Mouse (Mus musculus) forebrain, embryonic 16.5 days (tissue): ENCODE measurements around the gene Micall1. TPM values are rescaled to one million over a fixed set of nuclear protein-coding genes. Genes with fewer than 3 reads are reported as not detected.
A peak's percentile ranks its signal among the peaks of the same experiment; 100 is the strongest.

Experiments
- ATAC-seq: fragments of 200-750 bp; cut with Nextera tagmentation; 2 replicates; pipeline ENCODE4 v1.8.0; 2017; ENCODE audit warnings: mild to moderate bottlenecking, moderate library complexity
- H3K27ac ChIP-seq: fragments of 300-500 bp; sonication (generic); 2 replicates; pipeline ENCODE4 v1.5.1; 2014; ENCODE audit warnings: low read length, control low read depth
- H3K27me3 ChIP-seq: fragments of 300-500 bp; sonication (generic); replicated peaks from 2 replicates; pipeline ENCODE4 v1.6.1; 2014; ENCODE audit warnings: low read length; ENCODE audit not compliant: control insufficient read depth, insufficient read depth
- H3K36me3 ChIP-seq: fragments of 300-500 bp; sonication (generic); 2 replicates; pipeline ENCODE4 v1.6.1; 2014; ENCODE audit not compliant: control insufficient read depth, insufficient read depth
- H3K4me1 ChIP-seq: fragments of 300-500 bp; sonication (generic); replicated peaks from 2 replicates; pipeline ENCODE4 v1.6.1; 2014; ENCODE audit warnings: low read length; ENCODE audit not compliant: control insufficient read depth, insufficient read depth
- H3K4me2 ChIP-seq: fragments of 300-500 bp; sonication (generic); 2 replicates; pipeline ENCODE4 v1.6.1; 2014; ENCODE audit warnings: mild to moderate bottlenecking, low read length, control low read depth
- H3K4me3 ChIP-seq: fragments of 300-500 bp; sonication (generic); replicated peaks from 2 replicates; pipeline ENCODE4 v1.5.1; 2014; ENCODE audit warnings: mild to moderate bottlenecking, low read length, control low read depth
- H3K9ac ChIP-seq: fragments of 300-500 bp; sonication (generic); replicated peaks from 2 replicates; pipeline ENCODE4 v1.6.1; 2014; ENCODE audit warnings: low read depth, low read length, control low read depth
- H3K9me3 ChIP-seq: fragments of 300-500 bp; sonication (generic); 2 replicates; pipeline ENCODE4 v1.6.1; 2016; ENCODE audit warnings: low read length; ENCODE audit not compliant: control insufficient read depth
- WGBS: fragments of 180-500 bp; shearing (Covaris S2); extraction: QIAGEN DNeasy Blood & Tissue Kit; methylation state at CpG from one replicate; pipeline ENCODE4 v1.1.7; 2014; 5-methylcytosine and 5-hydroxymethylcytosine counted together
- polyA plus RNA-seq: library from polyadenylated mRNA; unstranded; fragments of >200 nt; fragmentation: Nextera tagmentation; extraction: Ambion mirVana; gene quantifications from 2 replicates; pipeline ENCODE4 v1.2.1, GENCODE M21; 2015

Micall1 gene
- 8.2 and 10.0 TPM in 2 replicates for polyA plus RNA-seq

DNA sequence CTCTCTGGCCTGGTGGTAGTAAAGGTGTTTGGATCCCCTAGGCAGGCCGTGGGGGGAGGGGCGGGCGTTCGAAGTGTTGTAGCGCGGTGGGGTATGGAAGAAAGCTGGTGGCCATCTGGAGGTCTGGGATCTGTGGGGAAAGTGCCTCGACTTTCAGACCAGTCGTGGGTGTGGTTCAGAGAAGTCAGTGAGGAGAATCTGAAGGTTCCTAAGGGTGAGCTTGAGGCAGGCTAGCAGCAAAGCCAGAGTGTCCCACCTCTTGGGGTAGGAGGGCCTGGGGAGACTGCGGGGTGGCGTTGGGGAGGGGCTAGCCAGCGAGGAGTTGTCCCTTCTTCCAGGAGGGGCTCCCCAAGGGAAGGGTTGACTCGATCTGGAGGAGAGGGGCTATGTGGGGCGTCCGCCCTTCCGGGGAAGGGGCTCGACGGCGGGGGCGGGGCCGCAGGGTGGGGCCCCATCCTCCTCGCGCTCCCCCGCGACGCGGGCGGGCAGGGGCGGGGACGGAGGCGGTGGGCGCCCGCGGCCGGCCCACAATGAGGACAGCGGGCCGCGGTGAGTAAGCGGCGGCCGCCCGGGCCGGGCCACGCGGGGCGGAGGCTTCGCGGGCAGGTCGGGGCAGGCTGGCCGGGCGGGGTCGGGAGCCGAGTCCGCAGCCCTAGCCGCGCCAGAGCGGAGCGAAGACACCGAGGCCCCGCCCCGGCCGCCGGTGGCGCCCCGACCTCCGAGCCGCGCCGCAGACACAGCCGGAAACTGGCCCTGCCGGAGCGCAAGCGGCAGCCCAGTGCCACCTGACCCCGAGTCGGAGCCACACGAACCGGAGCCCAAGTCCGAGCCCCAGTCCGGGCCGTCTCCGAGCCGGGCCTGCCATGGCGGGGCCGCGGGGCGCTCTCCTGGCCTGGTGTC, at the start of gene Micall1:
Gene Micall1 (plus strand): TSS at position 478 of the 900 bp plus-strand sequence.
- Histone ChIP-seq H3K4me1 (peaks cover 28% of the 10 kb centered on the region), H3K27ac (0 out of 2 replicates have a peak within 1 kb of the TSS, but pooled peaks have one; percentile 39), H3K9me3 (no peaks in the 10 kb centered on the region), H3K9ac (peak within 1 kb of the TSS; percentile 91), H3K36me3 (no peaks in the 10 kb centered on the region), H3K4me3 (peak within 1 kb of the TSS; percentile 87), H3K4me2 (peak within 1 kb of the TSS; percentile 96), H3K27me3 (no peaks in the 10 kb centered on the region)
- WGBS: under 1% methylated on average over 51 of the region's 85 CpGs
- ATAC-seq: peak; percentile 68

DNA sequence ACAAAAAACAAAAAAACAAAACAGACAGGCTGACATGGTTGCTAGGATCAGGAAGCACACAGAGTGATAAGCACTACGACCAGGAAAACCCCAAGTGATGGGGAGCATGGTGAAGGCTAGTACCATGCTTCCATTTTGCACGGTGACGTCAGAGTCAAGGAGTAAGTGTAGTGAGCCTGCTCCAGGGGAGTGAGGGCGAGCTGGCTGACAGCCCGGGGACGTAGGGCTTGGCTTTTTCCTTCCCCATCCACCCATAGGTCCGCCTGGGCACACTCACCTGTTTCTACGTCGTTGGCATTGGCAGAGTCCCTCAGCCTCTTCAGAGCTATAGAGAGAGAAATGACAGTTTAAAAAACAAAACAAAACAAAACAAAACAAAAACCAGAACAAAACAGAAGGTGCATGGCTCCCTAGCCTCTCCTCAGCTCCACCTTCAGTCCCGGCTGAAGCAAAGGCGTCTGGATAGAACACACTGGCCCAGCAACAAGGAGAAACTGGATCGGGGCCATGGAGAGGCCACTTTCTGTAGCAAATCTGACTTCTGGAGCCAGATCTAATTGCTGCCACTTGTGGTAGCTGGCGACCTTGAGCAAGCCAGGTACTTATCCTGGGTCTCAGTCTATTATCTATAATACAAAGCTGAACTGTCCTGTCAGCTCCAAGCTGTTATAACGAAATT, 47.7 kb upstream of the Micall1 start:
- Histone ChIP-seq H3K4me1 (peaks cover 16% of the 10 kb centered on the region), H3K4me3 (no peak overlapping the region), H3K9me3 (no peaks in the 10 kb centered on the region), H3K36me3 (peaks cover 16% of the 10 kb centered on the region), H3K27ac (no peak overlapping the region), H3K27me3 (no peaks in the 10 kb centered on the region), H3K4me2 (no peak overlapping the region), H3K9ac (no peak overlapping the region)
- 81% methylated on average over 14 of the region's 14 CpGs for WGBS
- no peak for ATAC-seq

DNA sequence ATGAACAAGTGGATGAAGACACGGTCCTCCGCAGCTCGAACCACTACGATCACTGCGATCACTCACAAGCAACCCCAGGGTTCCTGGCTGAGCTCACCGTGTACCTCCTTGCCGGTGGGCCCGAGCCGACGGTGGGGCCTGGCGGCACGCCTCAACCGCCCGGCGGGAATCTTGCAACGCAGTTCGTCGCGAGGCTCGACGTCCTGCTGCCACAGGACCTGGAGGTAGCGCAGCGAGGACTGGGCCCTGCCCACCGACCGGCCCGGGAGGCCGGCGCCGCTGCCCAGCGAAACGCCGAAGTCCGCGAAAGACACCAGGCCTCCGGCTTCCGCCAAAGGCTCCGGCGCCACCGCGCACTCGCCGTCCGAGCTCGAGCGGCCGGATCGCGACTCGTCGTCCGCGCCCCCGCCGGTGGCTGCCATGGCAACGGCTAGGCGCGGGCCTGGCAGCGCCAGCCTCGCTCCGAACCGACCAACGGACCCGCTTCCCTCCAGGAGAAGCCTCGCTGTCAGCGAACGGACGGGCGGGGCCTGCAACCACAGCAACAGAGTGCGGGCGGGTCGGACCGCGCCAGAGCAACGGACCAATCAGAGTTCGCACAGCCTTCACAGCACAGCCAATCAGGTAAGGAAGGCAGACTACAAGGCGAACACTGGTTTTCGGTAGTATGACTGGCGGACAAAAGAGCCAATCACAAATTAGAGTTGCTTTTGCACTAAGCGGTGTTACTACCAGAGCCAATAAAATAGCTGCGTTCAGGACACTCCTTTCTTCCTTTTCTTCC, 46.1 kb upstream of the Micall1 start, which contains the start of gene Ankrd54:
Gene Ankrd54 (minus strand): TSS at position 518 of the 784 bp plus-strand sequence.
- Histone ChIP-seq H3K4me2 (peak within 1 kb of the TSS; percentile 82), H3K9ac (peak within 1 kb of the TSS; percentile 87), H3K36me3 (peaks cover 11% of the 10 kb centered on the region), H3K27ac (peak within 1 kb of the TSS; percentile 70), H3K4me1 (peaks cover 16% of the 10 kb centered on the region), H3K27me3 (no peaks in the 10 kb centered on the region), H3K9me3 (no peaks in the 10 kb centered on the region), H3K4me3 (peak within 1 kb of the TSS; percentile 89)
- under 1% methylated on average over 80 of the region's 80 CpGs for WGBS
- ATAC-seq: peak; percentile 100

DNA sequence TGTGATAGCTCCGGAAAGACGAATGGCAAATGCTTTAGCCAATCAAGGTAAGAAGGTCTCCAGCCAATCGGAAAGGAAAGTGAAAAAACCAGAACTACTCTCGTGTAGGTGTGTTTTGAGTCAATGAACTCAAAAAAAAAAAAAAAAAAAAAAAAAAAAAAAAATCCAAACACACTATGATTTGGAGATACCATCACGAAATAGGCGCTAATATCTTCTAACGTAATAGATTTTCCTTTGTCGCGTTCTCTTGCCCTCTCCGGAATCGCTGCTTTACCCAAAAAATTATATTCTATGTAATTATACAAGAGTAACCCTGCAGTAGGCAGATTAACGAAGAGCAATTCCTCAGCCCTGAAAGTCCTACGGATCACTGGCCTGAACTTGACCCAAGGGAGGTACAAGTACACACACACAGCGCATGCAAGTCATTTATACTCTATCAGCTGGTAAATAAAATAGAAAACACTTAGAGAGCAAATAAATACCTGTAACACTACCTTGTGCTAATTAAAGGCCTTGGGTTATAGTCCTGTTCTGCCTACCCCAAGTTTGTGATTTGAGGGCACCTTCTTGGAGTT, 45.4 kb upstream of the Micall1 start:
- Histone ChIP-seq H3K27me3 (no peaks in the 10 kb centered on the region; the same call in 1 of the 2 replicates), H3K4me2 (peak overlapping the region; percentile 55), H3K9me3 (no peaks in the 10 kb centered on the region), H3K27ac (peak overlapping the region; percentile 5; the same call in 1 of the 2 replicates), H3K4me1 (peaks cover 16% of the 10 kb centered on the region), H3K4me3 (peak overlapping the region; percentile 36), H3K36me3 (peaks cover 11% of the 10 kb centered on the region), H3K9ac (peak overlapping the region; percentile 14; the same call in 1 of the 2 replicates)
- no peak for ATAC-seq
- WGBS: 9% methylated on average over 14 of the region's 14 CpGs

DNA sequence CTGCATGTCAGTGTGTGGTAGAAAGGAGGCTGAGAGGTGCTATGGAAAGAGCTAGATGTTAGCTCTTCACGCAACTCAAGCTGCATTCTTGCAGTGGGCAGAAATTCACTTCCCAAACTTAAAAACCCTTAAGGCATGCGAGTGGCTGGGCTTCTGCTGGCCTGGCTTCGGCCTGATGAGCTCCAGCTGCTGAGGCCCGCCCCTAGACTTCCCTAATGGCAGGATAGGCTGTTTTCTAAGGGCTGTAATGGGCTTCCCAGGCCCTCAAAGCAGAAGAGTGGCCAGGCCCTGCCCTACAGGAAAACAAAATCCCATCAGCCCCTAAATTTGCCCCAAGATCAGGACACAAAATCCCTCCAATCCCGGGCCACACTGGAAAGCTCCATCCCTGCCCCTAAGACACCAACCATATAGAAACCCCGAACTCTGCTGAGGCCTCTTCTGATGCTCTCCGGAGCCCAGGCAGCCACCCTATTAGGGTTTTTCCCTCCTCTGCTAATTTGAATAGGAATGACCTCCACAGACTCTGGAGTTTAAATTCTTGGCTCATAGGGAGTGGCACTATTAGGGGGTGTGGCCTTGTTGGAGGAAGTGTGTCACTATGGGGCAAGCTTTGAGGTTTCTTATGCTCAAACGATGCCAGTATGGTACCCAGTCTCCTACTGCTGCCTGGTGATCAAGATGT, 43.5 kb upstream of the Micall1 start:
- ATAC-seq: no peak
- no peak overlapping the region for H3K4me3 ChIP-seq
- no peak overlapping the region for H3K27ac ChIP-seq
- H3K4me2 ChIP-seq: no peak overlapping the region
- no peaks in the 10 kb centered on the region for H3K9me3 ChIP-seq
- 69% methylated on average over 8 of the region's 8 CpGs for WGBS
- H3K36me3 ChIP-seq: no peaks in the 10 kb centered on the region
- H3K27me3 ChIP-seq: no peaks in the 10 kb centered on the region; the same call in 1 of the 2 replicates
- H3K9ac ChIP-seq: no peak overlapping the region
- peaks cover 16% of the 10 kb centered on the region for H3K4me1 ChIP-seq

DNA sequence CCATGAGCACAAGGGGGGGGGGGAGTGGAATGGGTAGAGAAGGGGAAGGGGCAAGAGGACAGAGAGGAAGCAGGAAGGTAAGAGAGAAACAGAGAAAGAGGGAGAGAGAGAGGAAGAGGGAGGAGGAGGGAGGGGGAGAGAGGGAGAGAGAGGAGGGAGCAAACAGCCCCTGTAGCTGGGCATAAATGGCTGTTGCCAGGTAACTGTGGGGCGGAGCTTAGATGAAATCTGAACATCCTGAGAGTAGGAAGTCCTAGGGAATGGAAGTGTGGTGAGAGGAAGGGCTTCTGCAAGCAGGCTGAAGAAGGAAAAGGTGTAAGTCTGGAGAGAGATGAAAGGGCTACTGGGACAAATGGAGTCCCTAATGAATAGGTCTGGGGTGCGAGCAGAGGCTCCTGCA, 42.4 kb upstream of the Micall1 start:
- Histone ChIP-seq H3K4me1 (peaks cover 14% of the 10 kb centered on the region), H3K27me3 (no peaks in the 10 kb centered on the region; the same call in 1 of the 2 replicates), H3K36me3 (no peaks in the 10 kb centered on the region), H3K9me3 (no peaks in the 10 kb centered on the region), H3K4me2 (no peak overlapping the region), H3K9ac (no peak overlapping the region), H3K4me3 (no peak overlapping the region), H3K27ac (no peak overlapping the region)
- 35% methylated on average over 2 of the region's 2 CpGs for WGBS
- ATAC-seq: no peak

DNA sequence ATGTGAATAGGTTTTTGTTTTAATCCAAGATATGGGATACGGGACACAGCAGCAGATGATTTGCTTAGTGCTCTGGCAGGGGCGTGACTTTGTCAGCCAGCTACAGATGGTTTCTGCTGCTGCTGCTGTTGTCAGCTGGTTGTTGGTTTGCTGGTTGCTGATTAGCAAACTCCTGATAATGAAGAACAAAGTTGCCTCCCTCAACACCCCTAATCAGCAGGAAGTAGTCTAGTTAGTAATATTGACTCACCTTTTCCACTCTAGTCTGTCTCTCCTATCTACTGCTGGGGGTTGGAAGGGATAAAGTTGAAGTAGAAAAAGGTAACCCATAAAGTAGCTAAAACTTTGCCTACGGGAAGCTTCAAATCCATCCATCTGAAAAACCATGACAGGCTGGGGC, 41.1 kb upstream of the Micall1 start:
- Histone ChIP-seq H3K9me3 (no peaks in the 10 kb centered on the region), H3K4me1 (peaks cover 4% of the 10 kb centered on the region), H3K36me3 (no peaks in the 10 kb centered on the region), H3K27me3 (no peaks in the 10 kb centered on the region; the same call in 1 of the 2 replicates), H3K9ac (no peak overlapping the region), H3K27ac (no peak overlapping the region), H3K4me3 (no peak overlapping the region), H3K4me2 (no peak overlapping the region)
- ATAC-seq: no peak
- 92% methylated on average over 3 of the region's 3 CpGs for WGBS

DNA sequence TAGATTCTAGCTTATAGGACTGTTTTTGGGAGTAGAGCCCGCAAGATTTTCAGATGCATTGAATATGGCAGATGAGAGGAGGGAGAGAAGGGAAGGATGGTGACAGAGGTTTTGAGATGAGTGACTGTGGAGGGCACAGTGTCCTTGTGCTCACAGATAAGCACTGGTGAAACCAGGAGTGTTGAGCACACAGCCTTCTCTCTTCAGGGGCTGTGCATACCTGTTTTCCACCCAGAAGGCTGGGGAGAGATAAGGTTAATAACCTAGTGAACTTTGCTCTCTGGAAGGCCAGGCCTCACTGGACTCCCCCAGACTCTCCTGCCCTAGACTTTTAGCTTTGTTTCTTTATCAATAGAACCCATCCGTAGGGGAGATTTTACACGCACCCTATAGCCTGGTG, 40.3 kb upstream of the Micall1 start:
- Histone ChIP-seq H3K36me3 (no peaks in the 10 kb centered on the region), H3K9ac (no peak overlapping the region), H3K27me3 (no peaks in the 10 kb centered on the region; the same call in 1 of the 2 replicates), H3K4me3 (no peak overlapping the region), H3K27ac (no peak overlapping the region), H3K4me1 (peaks cover 3% of the 10 kb centered on the region), H3K4me2 (no peak overlapping the region), H3K9me3 (no peaks in the 10 kb centered on the region)
- 81% methylated on average over 3 of the region's 3 CpGs for WGBS
- ATAC-seq: no peak
